Mouse (Mus musculus) kidney, adult 2 months (tissue): ENCODE results near the gene Atf6.

Experiments
- CTCF ChIP-seq: fragments of 200-500 bp; conservative IDR thresholded peaks from 2 replicates; pipeline ENCODE4 v1.5.1; 2011; ENCODE audit warnings: low read depth, mild to moderate bottlenecking, control low read depth, low read length, moderate library complexity, mixed read lengths; ENCODE audit not compliant: insufficient read depth, insufficient read length
- POLR2A ChIP-seq: fragments of 200-500 bp; IDR thresholded peaks from one replicate; pipeline ENCODE4 v1.6.1; 2011; ENCODE audit warnings: low read depth, low read length, control low read depth

DNA sequence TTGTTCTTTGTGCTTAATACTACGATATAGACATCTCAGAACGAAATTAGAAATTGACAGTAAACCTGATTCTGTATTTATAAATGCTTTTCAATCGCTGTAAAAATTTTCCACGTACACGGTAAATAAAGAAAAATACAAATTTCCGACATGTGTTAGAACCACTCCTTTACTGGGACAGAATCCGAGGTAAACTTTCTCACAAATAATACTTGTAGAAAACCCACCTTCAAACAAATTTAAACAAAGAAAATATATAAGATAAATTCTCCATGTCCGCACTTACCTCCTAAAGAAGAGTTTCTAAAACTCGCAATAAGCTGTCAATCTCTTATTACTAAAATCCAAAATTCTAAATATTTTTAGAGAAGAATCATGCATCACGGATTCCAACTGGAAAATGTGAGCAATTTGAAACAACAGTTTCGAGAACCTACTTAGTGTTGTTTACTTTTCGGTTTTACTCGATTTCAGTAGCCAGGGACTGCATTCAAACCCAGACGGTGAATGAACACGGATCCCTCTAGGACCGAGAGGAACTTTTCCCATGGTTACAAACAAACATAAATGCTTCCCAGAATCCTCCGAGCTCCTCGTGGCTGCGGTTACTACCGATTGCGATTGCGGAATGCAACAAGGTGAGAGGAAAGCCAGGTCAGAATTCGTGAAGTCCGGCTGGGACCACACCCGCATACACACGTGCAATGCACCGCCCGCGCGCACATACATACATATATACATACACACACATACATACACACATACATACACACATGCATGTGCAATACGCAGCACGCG is 735 bp upstream of the Atf6 start:
- TF ChIP-seq CTCF (no peak), POLR2A (no peak)
